Mouse (Mus musculus) intestine, embryonic 14.5 days (tissue): ENCODE measurements around the gene Mfsd5. TPM values are rescaled to one million over a fixed set of nuclear protein-coding genes. Genes with fewer than 3 reads are reported as not detected.

Experiments
- ATAC-seq: fragments of 200-750 bp; cut with Nextera tagmentation; replicated peaks from 2 replicates; pipeline ENCODE4 v1.8.0; 2017; ENCODE audit warnings: low read depth, moderate number of reproducible peaks, moderate TSS enrichment, moderate library complexity; ENCODE audit not compliant: low FRiP score, low TSS enrichment
- DNase-seq: peaks from one replicate; pipeline ENCODE4 v3.0.0-alpha.2; 2018; ENCODE audit warnings: low spot score
- H3K27ac ChIP-seq: fragments of 300-500 bp; sonication (generic); 2 replicates; pipeline ENCODE4 v1.5.1; 2014; ENCODE audit warnings: low read depth, mild to moderate bottlenecking, control low read depth
- H3K27me3 ChIP-seq: fragments of 300-500 bp; sonication (generic); replicated peaks from 2 replicates; pipeline ENCODE4 v1.6.1; 2014; ENCODE audit warnings: low read length, control low read depth; ENCODE audit not compliant: control insufficient read depth, insufficient read depth
- H3K36me3 ChIP-seq: fragments of 300-500 bp; sonication (generic); 2 replicates; pipeline ENCODE4 v1.6.1; 2014; ENCODE audit warnings: low read length, control low read depth; ENCODE audit not compliant: control insufficient read depth, insufficient read depth
- H3K4me1 ChIP-seq: fragments of 300-500 bp; sonication (generic); replicated peaks from 2 replicates; pipeline ENCODE4 v1.6.1; 2014; ENCODE audit warnings: low read length, control low read depth, mixed read lengths; ENCODE audit not compliant: control insufficient read depth, insufficient read depth
- H3K4me2 ChIP-seq: fragments of 300-500 bp; sonication (generic); 2 replicates; pipeline ENCODE4 v1.6.1; 2014; ENCODE audit warnings: low read length
- H3K4me3 ChIP-seq: fragments of 300-500 bp; sonication (generic); 2 replicates; pipeline ENCODE4 v1.5.1; 2014; ENCODE audit warnings: low read depth, low read length, control low read depth, mixed read lengths
- H3K9ac ChIP-seq: fragments of 300-500 bp; sonication (generic); 2 replicates; pipeline ENCODE4 v1.6.1; 2014; ENCODE audit warnings: mild to moderate bottlenecking, low read length
- H3K9me3 ChIP-seq: fragments of 300-500 bp; sonication (generic); 2 replicates; pipeline ENCODE4 v1.6.1; 2016; ENCODE audit warnings: low read length, control low read depth; ENCODE audit not compliant: control insufficient read depth
- WGBS: fragments of 180-500 bp; shearing (Covaris S2); extraction: QIAGEN DNeasy Blood & Tissue Kit; methylation state at CpG from one replicate; pipeline ENCODE4 v1.1.7; 2014; 5-methylcytosine and 5-hydroxymethylcytosine counted together
- polyA plus RNA-seq: library from polyadenylated mRNA; unstranded; fragments of >200 nt; fragmentation: Nextera tagmentation; extraction: Ambion mirVana; gene quantifications from 2 replicates; pipeline ENCODE4 v1.2.1, GENCODE M21; 2014

Mfsd5 gene
- polyA plus RNA-seq, 1 experiment from 2014 or later = 67.1 TPM

- H3K27me3 ChIP-seq = no peaks in the 10 kb centered on the region
- H3K27ac ChIP-seq = no peak overlapping the region
- H3K9ac ChIP-seq = no peak overlapping the region
- H3K9me3 ChIP-seq = no peaks in the 10 kb centered on the region
- peak; percentile 67 for DNase-seq
- 86% methylated on average over 6 of the region's 6 CpGs for WGBS
- no peaks in the 10 kb centered on the region for H3K4me1 ChIP-seq
- no peak overlapping the region for H3K4me2 ChIP-seq
- ATAC-seq = no peak
- H3K36me3 ChIP-seq = peaks cover 87% of the 10 kb centered on the region
- no peak overlapping the region for H3K4me3 ChIP-seq
Measured at GRCm38 (mm10) chr15:102316263-102316662, 37.0 kb downstream of the Mfsd5 start.

DNA sequence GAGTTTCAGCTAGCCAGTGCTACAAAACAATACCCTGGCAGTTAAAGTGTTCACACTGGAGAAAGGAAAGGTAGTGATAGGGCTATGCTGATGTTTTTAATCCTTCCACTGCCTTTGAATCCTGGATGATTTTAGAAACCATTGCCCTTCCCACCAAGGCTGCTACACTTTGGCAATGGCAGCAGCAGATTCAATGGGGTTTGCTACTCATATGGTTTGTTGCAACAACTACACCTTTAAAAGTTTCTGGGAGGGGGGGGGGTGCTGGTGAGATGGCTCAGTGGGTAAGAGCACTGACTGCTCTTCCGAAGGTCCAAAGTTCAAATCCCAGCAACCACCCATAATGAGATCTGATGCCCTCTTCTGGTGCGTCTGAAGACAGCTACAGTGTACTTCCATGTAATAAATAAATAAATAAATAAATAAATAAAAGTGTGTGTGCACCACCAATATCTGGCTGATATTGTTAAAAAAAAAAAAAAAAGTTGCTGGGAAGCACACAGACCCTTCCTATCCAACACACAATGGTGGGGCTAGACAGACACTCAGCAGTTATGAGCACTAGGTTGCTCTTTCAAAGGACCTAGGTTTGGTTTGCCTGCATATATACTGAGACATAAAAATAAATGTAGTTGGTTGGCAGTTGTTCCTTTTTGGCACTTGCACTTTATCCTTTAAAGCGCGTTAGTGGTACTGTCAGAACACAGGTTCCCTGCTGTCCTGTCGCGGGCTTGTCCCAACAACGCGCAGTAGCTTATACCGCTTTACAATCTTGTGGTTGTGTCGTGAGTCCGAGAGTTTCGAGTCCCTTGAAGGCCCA is 45.6 kb downstream of the Mfsd5 start:
- DNase-seq (no peak), ATAC-seq (no peak)
- H3K27ac ChIP-seq = no peak overlapping the region
- peaks cover 58% of the 10 kb centered on the region for H3K36me3 ChIP-seq
- H3K27me3 ChIP-seq = no peaks in the 10 kb centered on the region
- H3K4me1 ChIP-seq = peaks cover 7% of the 10 kb centered on the region
- peak overlapping the region; percentile 77; the same call in 1 of the 2 replicates for H3K4me2 ChIP-seq
- no peaks in the 10 kb centered on the region for H3K9me3 ChIP-seq
- H3K4me3 ChIP-seq = no peak overlapping the region
- 70% methylated on average over 12 of the region's 12 CpGs for WGBS
- H3K9ac ChIP-seq = no peak overlapping the region

- ATAC-seq (peak; percentile 92), DNase-seq (peak; percentile 86)
- H3K4me3 ChIP-seq = peak within 1 kb of the TSS; percentile 72
- no peaks in the 10 kb centered on the region for H3K9me3 ChIP-seq
- H3K9ac ChIP-seq = peak within 1 kb of the TSS; percentile 69
- 0% methylated on average over 40 of the region's 40 CpGs for whole genome bisulfite sequencing
- no peaks in the 10 kb centered on the region for H3K27me3 ChIP-seq
- H3K36me3 ChIP-seq = peaks cover 53% of the 10 kb centered on the region
- peak within 1 kb of the TSS; percentile 77 for H3K4me2 ChIP-seq
- H3K4me1 ChIP-seq = peaks cover 9% of the 10 kb centered on the region
- H3K27ac ChIP-seq = peak within 1 kb of the TSS; percentile 54; the same call in 1 of the 2 replicates
Measured at GRCm38 (mm10) chr15:102326022-102326576, 46.8 kb downstream of the Mfsd5 start, which contains the start of gene Pfdn5. Gene Pfdn5 (plus strand): TSS chr15:102326116.

- peaks cover 46% of the 10 kb centered on the region for H3K36me3 ChIP-seq
Measured at GRCm38 (mm10) chr15:102326892-102327291, 47.6 kb downstream of the Mfsd5 start.

More at GRCm38 (mm10) chr15:102326892-102327291, 47.6 kb downstream of the Mfsd5 start:
- Histone ChIP-seq H3K27me3 (no peaks in the 10 kb centered on the region), H3K9me3 (no peaks in the 10 kb centered on the region), H3K4me3 (peak overlapping the region; percentile 72), H3K9ac (peak overlapping the region; percentile 69), H3K4me2 (peak overlapping the region; percentile 77), H3K27ac (no peak overlapping the region), H3K4me1 (peaks cover 13% of the 10 kb centered on the region)
- ATAC-seq (no peak), DNase-seq (no peak)
- 64% methylated on average over 8 of the region's 8 CpGs for WGBS

Other genes starting within 250 kb of the Mfsd5 start
- 141 and 152 TPM in 2 replicates for gene Eif4b, start 205.7 kb upstream of the Mfsd5 start, polyA plus RNA-seq
- 41.5 and 48.8 TPM in 2 replicates for gene Tns2, start 179.0 kb upstream of the Mfsd5 start, polyA plus RNA-seq
- gene Spryd3, start 143.2 kb upstream of the Mfsd5 start, polyA plus RNA-seq = 14.4 and 16.1 TPM in 2 replicates
- 8.8 and 10.4 TPM in 2 replicates for gene Igfbp6, start 135.1 kb upstream of the Mfsd5 start, polyA plus RNA-seq
- 3.0 and 4.7 TPM in 2 replicates for gene Soat2, start 128.9 kb upstream of the Mfsd5 start, polyA plus RNA-seq
- gene Zfp740, start 76.2 kb upstream of the Mfsd5 start, polyA plus RNA-seq = 47.0 and 55.3 TPM in 2 replicates
- 52.3 and 53.6 TPM in 2 replicates for gene Csad, start 74.7 kb upstream of the Mfsd5 start, polyA plus RNA-seq
- 13.3 and 13.5 TPM in 2 replicates for gene Itgb7, start 47.5 kb upstream of the Mfsd5 start, polyA plus RNA-seq
- 16.4 and 17.1 TPM in 2 replicates for gene Rarg, start 21.9 kb upstream of the Mfsd5 start, polyA plus RNA-seq
- 0.11 and 0.19 TPM in 2 replicates for gene Gm9918, start 8.9 kb upstream of the Mfsd5 start, polyA plus RNA-seq
- gene Espl1, start 16.8 kb downstream of the Mfsd5 start, polyA plus RNA-seq = 28.0 and 33.0 TPM in 2 replicates
- 450 and 456 TPM in 2 replicates for gene Pfdn5, start 46.7 kb downstream of the Mfsd5 start, polyA plus RNA-seq
- 104 and 120 TPM in 2 replicates for gene Myg1, start 52.3 kb downstream of the Mfsd5 start, polyA plus RNA-seq
- 64.1 and 71.2 TPM in 2 replicates for gene Aaas, start 71.3 kb downstream of the Mfsd5 start, polyA plus RNA-seq
- gene Sp7, start 87.7 kb downstream of the Mfsd5 start, polyA plus RNA-seq = 1.2 and 1.3 TPM in 2 replicates
- 14.4 and 15.8 TPM in 2 replicates for gene Sp1, start 126.7 kb downstream of the Mfsd5 start, polyA plus RNA-seq
- gene Amhr2, start 165.9 kb downstream of the Mfsd5 start, polyA plus RNA-seq = 0.81 and 0.97 TPM in 2 replicates
- 132 and 141 TPM in 2 replicates for gene Prr13, start 179.6 kb downstream of the Mfsd5 start, polyA plus RNA-seq
- 275 and 289 TPM in 2 replicates for gene Pcbp2, start 191.1 kb downstream of the Mfsd5 start, polyA plus RNA-seq
- gene Gm10337, start 224.3 kb downstream of the Mfsd5 start, polyA plus RNA-seq = 3.4 TPM in 1 of 2 replicates, not detected in the other
- 13.5 and 14.9 TPM in 2 replicates for gene Map3k12, start 237.6 kb downstream of the Mfsd5 start, polyA plus RNA-seq
- 105 TPM in 2 replicates for gene Tarbp2, start 238.7 kb downstream of the Mfsd5 start, polyA plus RNA-seq
- gene Npff, start 245.5 kb downstream of the Mfsd5 start, polyA plus RNA-seq = 1.5 and 2.2 TPM in 2 replicates